Mouse (Mus musculus) ES-E14 (cell line): ENCODE results near the gene Tmprss6. TPM values are rescaled to one million over a fixed set of nuclear protein-coding genes. Genes with fewer than 3 reads are reported as not detected.

ENCODE experiments used
- DNase-seq: peaks from one replicate; pipeline ENCODE4 v3.0.0-alpha.2; 2013; ENCODE audit warnings: low read depth, low spot score
- H3K27ac ChIP-seq: 2 replicates; pipeline ENCODE4 v1.5.1; 2012; ENCODE audit warnings: low read depth, mild to moderate bottlenecking, low read length, moderate library complexity, mixed read lengths; ENCODE audit not compliant: poor library complexity, insufficient read depth, severe bottlenecking
- H3K36me3 ChIP-seq: 2 replicates; pipeline ENCODE4 v1.6.1; 2012; ENCODE audit warnings: mild to moderate bottlenecking, low read length, moderate library complexity, mixed read lengths; ENCODE audit not compliant: control insufficient read depth, poor library complexity, insufficient read depth, severe bottlenecking
- H3K4me1 ChIP-seq, 2 experiments: fragments of 150-350 bp in 1 of 2; sonication (generic) in 1 of 2; 2 replicates each; pipeline ENCODE4 v1.6.1; 2012; ENCODE audit warnings: low read length in 2 of 2, mild to moderate bottlenecking in 1 of 2, mixed read lengths in 1 of 2; ENCODE audit not compliant: control insufficient read depth in 2 of 2, insufficient read depth in 2 of 2, poor library complexity in 1 of 2
- H3K4me3 ChIP-seq, 2 experiments: fragments of 150-350 bp in 1 of 2; sonication (generic) in 1 of 2; 2 replicates each; pipeline ENCODE4 v1.5.1; 2012; ENCODE audit warnings: low read length in 2 of 2, low read depth in 1 of 2, mild to moderate bottlenecking in 1 of 2, mixed read lengths in 1 of 2; ENCODE audit not compliant: insufficient read depth in 1 of 2, poor library complexity in 1 of 2, severe bottlenecking in 1 of 2
- H3K9ac ChIP-seq: 2 replicates; pipeline ENCODE4 v1.6.1; 2012; ENCODE audit warnings: low read depth, mild to moderate bottlenecking, low read length, mixed read lengths; ENCODE audit not compliant: poor library complexity, insufficient read depth, severe bottlenecking
- H3K9me3 ChIP-seq: fragments of 150-350 bp; sonication (generic); 2 replicates; pipeline ENCODE4 v1.6.1; 2012; ENCODE audit warnings: low read depth, mild to moderate bottlenecking, low read length; ENCODE audit not compliant: control insufficient read depth, insufficient read depth
- CHD2 ChIP-seq: IDR thresholded peaks from 2 replicates; pipeline ENCODE4 v1.6.1; 2014; ENCODE audit warnings: mild to moderate bottlenecking, low read depth, low read length, inconsistent platforms
- HCFC1 ChIP-seq: IDR thresholded peaks from 2 replicates; pipeline ENCODE4 v1.6.1; 2012; ENCODE audit warnings: low read length, inconsistent platforms, borderline replicate concordance; ENCODE audit not compliant: insufficient read depth
- MAFK ChIP-seq: IDR thresholded peaks from 2 replicates; pipeline ENCODE4 v1.6.1; 2014; ENCODE audit warnings: mild to moderate bottlenecking, low read depth, low read length, inconsistent platforms; ENCODE audit not compliant: insufficient read depth
- ZC3H11A ChIP-seq: IDR thresholded peaks from 2 replicates; pipeline ENCODE4 v1.6.1; 2012; ENCODE audit warnings: low read depth, mild to moderate bottlenecking, inconsistent platforms, low read length, borderline replicate concordance
- ZNF384 ChIP-seq: IDR thresholded peaks from 2 replicates; pipeline ENCODE4 v1.6.1; 2012; ENCODE audit warnings: low read depth, low read length, inconsistent platforms
- in situ Hi-C, 2 experiments: fragments of 600-800 bp; cut with MboI; formaldehyde crosslinking; loops; one replicate each; pipeline ENCODE4 v1.15.1; 2025; ENCODE audit warnings: low sequenced_read_pairs in 2 of 2, inconsistent platforms in 1 of 2; ENCODE audit not compliant: unreplicated experiment in 2 of 2
- total RNA-seq: library from RNA; depleted of rRNA; stranded (reverse); fragments of 300-350 nt; gene quantifications from 2 replicates; pipeline ENCODE4 v1.2.3, GENCODE M21; 2012

The Tmprss6 gene
- total RNA-seq, 1 experiment, result 0.49 TPM

- in situ Hi-C loops, result no loop called here
- Histone ChIP-seq H3K4me1 (peaks cover 0 to 18% of the 10 kb centered on the region in 2 experiments; a peak in 2 of 4 replicates), H3K9me3 (no peaks in the 10 kb centered on the region), H3K36me3 (peaks cover 13% of the 10 kb centered on the region; the same call in 1 of the 2 replicates), H3K9ac (no peak overlapping the region), H3K27ac (no peak overlapping the region), H3K4me3 (no peak overlapping the region)
- no peak for TF ChIP-seq CHD2
- TF ChIP-seq HCFC1, result no peak
- TF ChIP-seq ZC3H11A, result no peak
- TF ChIP-seq ZNF384, result no peak
- no peak for TF ChIP-seq MAFK
- DNase-seq, result no peak
Observed at GRCm38 (mm10) chr15:78438505-78438904, 29.9 kb downstream of the Tmprss6 start.

- no peak for DNase-seq
- TF ChIP-seq MAFK (no peak), ZNF384 (no peak)
- in situ Hi-C loops, result no loop called here
- Histone ChIP-seq H3K4me3 (no peak overlapping the region), H3K36me3 (peaks cover 13% of the 10 kb centered on the region; the same call in 1 of the 2 replicates), H3K9ac (no peak overlapping the region), H3K4me1 (peaks cover 0 to 18% of the 10 kb centered on the region in 2 experiments; a peak in 2 of 4 replicates), H3K27ac (no peak overlapping the region), H3K9me3 (no peaks in the 10 kb centered on the region)
Observed at GRCm38 (mm10) chr15:78438018-78438394, 30.4 kb downstream of the Tmprss6 start.

- no peak overlapping the region; the same call in 1 of the 2 replicates for H3K9ac ChIP-seq
- no peak for DNase-seq
- H3K4me3 ChIP-seq, result peak overlapping the region; percentile 28 to 44; a peak in 3 of 4 replicates
- H3K9me3 ChIP-seq, result no peaks in the 10 kb centered on the region
- TF ChIP-seq ZC3H11A, result no peak
- no peak for TF ChIP-seq HCFC1
- no peak for TF ChIP-seq CHD2
- no peak for TF ChIP-seq MAFK
- no peak for TF ChIP-seq ZNF384
- in situ Hi-C loops, result no loop called here
- H3K27ac ChIP-seq, result no peak overlapping the region
- peaks cover 13% of the 10 kb centered on the region; the same call in 1 of the 2 replicates for H3K36me3 ChIP-seq
- peaks cover 0 to 18% of the 10 kb centered on the region in 2 experiments; a peak in 2 of 4 replicates for H3K4me1 ChIP-seq
Observed at GRCm38 (mm10) chr15:78437237-78438017, 31.0 kb downstream of the Tmprss6 start.

- H3K36me3 ChIP-seq, result peaks cover 13% of the 10 kb centered on the region; the same call in 1 of the 2 replicates
- H3K4me1 ChIP-seq, result peaks cover 0 to 19% of the 10 kb centered on the region in 2 experiments; a peak in 2 of 4 replicates
- peak overlapping the region; percentile 28 to 44; a peak in 3 of 4 replicates for H3K4me3 ChIP-seq
- no peaks in the 10 kb centered on the region for H3K9me3 ChIP-seq
- H3K27ac ChIP-seq, result no peak overlapping the region
- in situ Hi-C loops, result no loop called here
- TF ChIP-seq ZNF384, result no peak
- no peak for TF ChIP-seq ZC3H11A
- no peak for TF ChIP-seq CHD2
- no peak for TF ChIP-seq MAFK
- TF ChIP-seq HCFC1, result no peak
- no peak for DNase-seq
- no peak overlapping the region for H3K9ac ChIP-seq
Observed at GRCm38 (mm10) chr15:78436380-78437192, 31.8 kb downstream of the Tmprss6 start.
